Mouse (Mus musculus) midbrain, embryonic 15.5 days (tissue): ENCODE results near the gene Olfr1174-ps. TPM values are rescaled to one million over a fixed set of nuclear protein-coding genes. Genes with fewer than 3 reads are reported as not detected.

Source experiments
- ATAC-seq: fragments of 200-750 bp; cut with Nextera tagmentation; replicated peaks from 2 replicates; pipeline ENCODE4 v1.8.0; 2017; ENCODE audit warnings: moderate TSS enrichment
- H3K27ac ChIP-seq: fragments of 300-500 bp; sonication (generic); 2 replicates; pipeline ENCODE4 v1.5.1; 2015; ENCODE audit warnings: mild to moderate bottlenecking, inconsistent platforms
- H3K27me3 ChIP-seq: fragments of 300-500 bp; sonication (generic); replicated peaks from 2 replicates; pipeline ENCODE4 v1.6.1; 2015; ENCODE audit warnings: inconsistent platforms
- H3K36me3 ChIP-seq: fragments of 300-500 bp; sonication (generic); replicated peaks from 2 replicates; pipeline ENCODE4 v1.6.1; 2015; ENCODE audit warnings: inconsistent platforms
- H3K4me1 ChIP-seq: fragments of 300-500 bp; sonication (generic); 2 replicates; pipeline ENCODE4 v1.6.1; 2015; ENCODE audit warnings: inconsistent platforms
- H3K4me2 ChIP-seq: fragments of 300-500 bp; sonication (generic); 2 replicates; pipeline ENCODE4 v1.6.1; 2015; ENCODE audit warnings: inconsistent platforms, mild to moderate bottlenecking, moderate library complexity
- H3K4me3 ChIP-seq: fragments of 300-500 bp; sonication (generic); 2 replicates; pipeline ENCODE4 v1.5.1; 2015; ENCODE audit warnings: mild to moderate bottlenecking, inconsistent platforms
- H3K9ac ChIP-seq: fragments of 300-500 bp; sonication (generic); 2 replicates; pipeline ENCODE4 v1.6.1; 2015; ENCODE audit warnings: mild to moderate bottlenecking, inconsistent platforms
- H3K9me3 ChIP-seq: fragments of 300-500 bp; sonication (generic); 2 replicates; pipeline ENCODE4 v1.6.1; 2016; ENCODE audit warnings: inconsistent platforms
- WGBS: fragments of 180-500 bp; shearing (Covaris S2); methylation state at CpG from one replicate; pipeline ENCODE4 v1.1.7; 2015; ENCODE audit warnings: mixed read lengths; 5-methylcytosine and 5-hydroxymethylcytosine counted together
- polyA plus RNA-seq: library from polyadenylated mRNA; unstranded; fragments of >200 nt; fragmentation: Nextera tagmentation; extraction: Ambion mirVana; gene quantifications from 2 replicates; pipeline ENCODE4 v1.2.1, GENCODE M21; 2015

The Olfr1174-ps gene
- polyA plus RNA-seq: not detected in 2 replicates

DNA sequence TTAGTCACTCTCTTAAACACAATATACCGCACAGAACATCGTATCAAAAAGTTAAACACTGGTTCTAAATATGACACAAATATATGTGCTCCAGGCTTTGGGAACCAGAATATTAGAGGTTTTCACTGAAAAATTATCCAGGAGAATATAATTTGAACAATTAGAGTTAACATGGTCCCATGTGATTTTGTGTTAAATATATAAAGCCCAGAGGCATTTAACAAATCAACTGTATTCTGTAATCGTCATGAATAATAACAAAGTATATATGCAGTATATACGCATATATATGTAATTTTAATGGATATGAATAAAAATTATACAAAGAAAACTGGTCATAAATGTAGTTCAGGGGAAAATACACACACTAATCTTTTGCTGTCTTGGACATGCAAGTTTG lies at the start of gene Olfr1174-ps:
TSS of gene Olfr1174-ps (minus strand) at position 101 of the 400 bp plus-strand sequence.
- Histone ChIP-seq H3K4me2 (no peak within 1 kb of the TSS), H3K27me3 (no peaks in the 10 kb centered on the region), H3K4me1 (no peaks in the 10 kb centered on the region), H3K36me3 (no peaks in the 10 kb centered on the region), H3K9me3 (no peaks in the 10 kb centered on the region), H3K27ac (no peak within 1 kb of the TSS), H3K4me3 (no peak within 1 kb of the TSS), H3K9ac (no peak within 1 kb of the TSS)
- 89% methylated on average over 4 of the region's 4 CpGs for WGBS
- ATAC-seq: no peak

DNA sequence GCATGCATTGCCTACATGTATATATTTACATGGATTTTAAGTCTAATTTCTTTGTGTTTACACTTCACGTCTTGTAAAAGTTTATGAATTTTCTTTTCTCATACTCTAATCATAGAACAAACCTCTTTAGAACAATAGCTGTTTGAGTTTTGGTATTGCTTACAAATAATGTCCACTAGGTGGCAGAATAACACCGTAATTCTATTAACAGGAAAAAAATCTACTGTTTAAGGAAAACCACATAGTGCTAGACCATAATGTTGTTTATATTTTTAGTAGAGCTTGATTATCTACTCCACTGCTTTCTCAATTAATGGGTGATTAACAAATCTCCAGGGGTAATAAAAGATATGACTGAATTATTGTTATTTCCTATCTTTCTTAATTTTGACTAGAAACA lies 41.4 kb upstream of the Olfr1174-ps start:
- no peaks in the 10 kb centered on the region for H3K27me3 ChIP-seq
- no peaks in the 10 kb centered on the region for H3K36me3 ChIP-seq
- no peak overlapping the region for H3K9ac ChIP-seq
- no peaks in the 10 kb centered on the region for H3K9me3 ChIP-seq
- 2% methylated on average over 2 of the region's 2 CpGs for WGBS
- no peak overlapping the region for H3K4me2 ChIP-seq
- peak; percentile 85 for ATAC-seq
- H3K27ac ChIP-seq: no peak overlapping the region
- H3K4me3 ChIP-seq: no peak overlapping the region
- no peaks in the 10 kb centered on the region for H3K4me1 ChIP-seq

DNA sequence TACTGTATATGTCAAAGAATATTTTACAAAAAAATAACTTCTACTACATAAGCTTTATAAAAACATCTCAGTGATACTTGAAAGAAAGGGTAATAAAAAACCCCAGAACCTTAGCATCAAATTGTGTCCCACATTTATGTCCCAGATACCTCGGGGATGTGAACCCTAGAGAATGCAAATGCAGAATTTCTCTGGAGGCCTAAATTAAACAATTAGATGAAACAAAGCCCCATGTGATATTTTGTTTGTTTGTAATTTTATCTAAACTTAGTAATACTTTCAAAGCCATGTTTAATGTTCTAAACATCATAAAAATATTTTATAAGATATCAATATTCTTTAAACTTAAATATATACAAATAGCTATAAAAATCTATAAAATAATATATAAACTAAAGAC lies 31.5 kb upstream of the Olfr1174-ps start, which contains the start of gene Olfr1177-ps:
TSS of gene Olfr1177-ps (minus strand) at position 101 of the 400 bp plus-strand sequence.
- no peak within 1 kb of the TSS for H3K27ac ChIP-seq
- H3K4me3 ChIP-seq: no peak within 1 kb of the TSS
- no peak within 1 kb of the TSS for H3K4me2 ChIP-seq
- H3K36me3 ChIP-seq: no peaks in the 10 kb centered on the region
- no peaks in the 10 kb centered on the region for H3K27me3 ChIP-seq
- 89% methylated on average over 1 of the region's 1 CpGs for WGBS
- no peaks in the 10 kb centered on the region for H3K4me1 ChIP-seq
- H3K9me3 ChIP-seq: no peaks in the 10 kb centered on the region
- no peak for ATAC-seq
- no peak within 1 kb of the TSS for H3K9ac ChIP-seq

DNA sequence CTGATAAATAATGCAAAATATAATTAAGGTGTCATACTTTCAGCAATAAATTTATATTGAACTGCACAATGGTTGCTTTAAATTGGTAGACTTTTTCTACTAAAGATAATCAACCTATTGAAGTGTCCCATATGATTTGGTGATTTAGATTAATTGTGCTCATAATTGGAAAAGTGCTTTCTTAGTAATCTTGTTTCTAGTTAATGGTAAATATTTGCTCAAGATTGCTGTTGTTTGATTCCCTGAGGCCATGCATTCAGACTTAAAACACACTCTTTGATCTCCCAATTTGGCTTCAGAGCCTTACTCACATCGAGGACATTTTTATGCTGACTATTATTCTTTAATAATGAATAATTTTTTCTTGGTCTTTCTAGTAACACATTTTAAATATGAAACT lies 21.5 kb upstream of the Olfr1174-ps start, which contains the start of gene Olfr1176:
TSS of gene Olfr1176 (plus strand) at position 301 of the 400 bp plus-strand sequence.
- Histone ChIP-seq H3K4me3 (no peak within 1 kb of the TSS), H3K4me1 (no peaks in the 10 kb centered on the region), H3K9ac (no peak within 1 kb of the TSS), H3K4me2 (no peak within 1 kb of the TSS), H3K27me3 (no peaks in the 10 kb centered on the region), H3K27ac (no peak within 1 kb of the TSS), H3K36me3 (no peaks in the 10 kb centered on the region), H3K9me3 (no peaks in the 10 kb centered on the region)
- no peak for ATAC-seq
- 69% methylated on average over 1 of the region's 1 CpGs for WGBS

DNA sequence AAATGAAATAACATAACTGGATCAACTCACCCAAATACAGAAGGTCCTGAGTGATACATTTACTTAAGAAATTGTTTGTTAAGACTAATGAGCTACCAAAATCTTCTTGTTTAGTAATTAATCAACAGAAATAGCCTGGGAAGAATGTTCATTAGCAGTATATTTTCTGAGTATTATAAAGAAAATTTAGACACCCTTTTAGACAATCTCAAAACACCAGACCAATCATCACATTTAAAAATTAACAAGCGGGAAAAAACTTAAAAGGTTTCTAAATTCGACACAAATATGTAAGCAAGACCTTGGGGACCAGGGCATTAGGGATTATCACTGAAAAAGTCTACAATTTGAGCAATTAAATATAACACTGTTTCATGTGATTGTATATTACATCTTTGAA lies 12.2 kb upstream of the Olfr1174-ps start, which contains the start of gene Olfr1175-ps:
TSS of gene Olfr1175-ps (minus strand) at position 101 of the 400 bp plus-strand sequence.
- Histone ChIP-seq H3K27ac (no peak within 1 kb of the TSS), H3K4me2 (no peak within 1 kb of the TSS), H3K27me3 (no peaks in the 10 kb centered on the region), H3K4me3 (no peak within 1 kb of the TSS), H3K4me1 (no peaks in the 10 kb centered on the region), H3K36me3 (no peaks in the 10 kb centered on the region), H3K9me3 (no peaks in the 10 kb centered on the region), H3K9ac (no peak within 1 kb of the TSS)
- ATAC-seq: no peak
- 90% methylated on average over 2 of the region's 2 CpGs for WGBS

DNA sequence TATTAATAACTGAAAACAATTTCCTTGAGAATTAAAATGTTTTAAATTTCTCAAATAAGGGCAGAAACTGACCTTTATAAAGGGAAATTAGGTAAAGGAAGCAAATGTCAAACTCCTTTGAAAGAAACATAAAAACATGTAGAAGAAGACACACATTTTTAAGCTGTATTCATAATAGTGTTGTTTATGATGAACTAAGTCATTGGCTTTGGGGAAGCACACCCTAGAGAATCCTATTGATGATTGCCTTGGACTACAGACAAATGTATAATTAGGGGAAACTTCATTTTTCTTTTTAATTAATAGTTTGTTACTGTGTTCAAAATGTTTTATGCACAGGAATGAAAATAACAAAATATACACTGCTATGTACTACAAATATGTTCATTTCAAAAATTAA lies 35.2 kb downstream of the Olfr1174-ps start, which contains the start of gene Olfr1173:
TSS of gene Olfr1173 (minus strand) at position 101 of the 400 bp plus-strand sequence.
- no peaks in the 10 kb centered on the region for H3K27me3 ChIP-seq
- no peak for ATAC-seq
- no peak within 1 kb of the TSS for H3K9ac ChIP-seq
- no peaks in the 10 kb centered on the region for H3K4me1 ChIP-seq
- H3K9me3 ChIP-seq: no peaks in the 10 kb centered on the region
- no peaks in the 10 kb centered on the region for H3K36me3 ChIP-seq
- H3K27ac ChIP-seq: no peak within 1 kb of the TSS
- H3K4me2 ChIP-seq: no peak within 1 kb of the TSS
- no peak within 1 kb of the TSS for H3K4me3 ChIP-seq

Other genes starting within 250 kb of the Olfr1174-ps start
- gene Olfr1163, start 243.3 kb downstream of the Olfr1174-ps start, polyA plus RNA-seq: not detected in 2 replicates
- not detected in 2 replicates for gene Olfr1164, start 221.2 kb downstream of the Olfr1174-ps start, polyA plus RNA-seq
- not detected in 2 replicates for gene Olfr1166, start 186.9 kb downstream of the Olfr1174-ps start, polyA plus RNA-seq
- gene Olfr1167, start 159.9 kb downstream of the Olfr1174-ps start, polyA plus RNA-seq: not detected in 2 replicates
- not detected in 2 replicates for gene Olfr1168, start 133.3 kb downstream of the Olfr1174-ps start, polyA plus RNA-seq
- gene Olfr1170, start 86.8 kb downstream of the Olfr1174-ps start, polyA plus RNA-seq: not detected in 2 replicates
- gene Olfr1173, start 35.3 kb downstream of the Olfr1174-ps start, polyA plus RNA-seq: not detected in 2 replicates
- gene Olfr1175-ps, start 12.1 kb upstream of the Olfr1174-ps start, polyA plus RNA-seq: not detected in 2 replicates
- not detected in 2 replicates for gene Olfr1176, start 21.6 kb upstream of the Olfr1174-ps start, polyA plus RNA-seq
- not detected in 2 replicates for gene Olfr1177-ps, start 31.4 kb upstream of the Olfr1174-ps start, polyA plus RNA-seq
- not detected in 2 replicates for gene Olfr1178, start 71.9 kb upstream of the Olfr1174-ps start, polyA plus RNA-seq
- not detected in 2 replicates for gene Olfr1179, start 91.3 kb upstream of the Olfr1174-ps start, polyA plus RNA-seq
- not detected in 2 replicates for gene Olfr1180, start 104.0 kb upstream of the Olfr1174-ps start, polyA plus RNA-seq
- gene Olfr1181, start 111.0 kb upstream of the Olfr1174-ps start, polyA plus RNA-seq: not detected in 2 replicates
- gene Gm13757, start 134.0 kb upstream of the Olfr1174-ps start, polyA plus RNA-seq: not detected in 2 replicates
- gene Olfr1183, start 139.7 kb upstream of the Olfr1174-ps start, polyA plus RNA-seq: not detected in 2 replicates
- gene Olfr1184, start 168.5 kb upstream of the Olfr1174-ps start, polyA plus RNA-seq: not detected in 2 replicates
- not detected in 2 replicates for gene Olfr1185-ps1, start 178.2 kb upstream of the Olfr1174-ps start, polyA plus RNA-seq
- not detected in 2 replicates for gene Olfr1186, start 203.4 kb upstream of the Olfr1174-ps start, polyA plus RNA-seq
- not detected in 2 replicates for gene Olfr1188, start 241.8 kb upstream of the Olfr1174-ps start, polyA plus RNA-seq